Mouse (Mus musculus): ENCODE data around the gene 2510002D24Rik. TPM values are rescaled to one million over a fixed set of nuclear protein-coding genes. Genes with fewer than 3 reads are reported as not detected.

2510002D24Rik gene
- 42.7 and 71.2 TPM in 2 replicates for total RNA-seq (2014; fragmentation: Nextera tagmentation)
- 52.5 TPM in 2 replicates for total RNA-seq (2017)

DNA sequence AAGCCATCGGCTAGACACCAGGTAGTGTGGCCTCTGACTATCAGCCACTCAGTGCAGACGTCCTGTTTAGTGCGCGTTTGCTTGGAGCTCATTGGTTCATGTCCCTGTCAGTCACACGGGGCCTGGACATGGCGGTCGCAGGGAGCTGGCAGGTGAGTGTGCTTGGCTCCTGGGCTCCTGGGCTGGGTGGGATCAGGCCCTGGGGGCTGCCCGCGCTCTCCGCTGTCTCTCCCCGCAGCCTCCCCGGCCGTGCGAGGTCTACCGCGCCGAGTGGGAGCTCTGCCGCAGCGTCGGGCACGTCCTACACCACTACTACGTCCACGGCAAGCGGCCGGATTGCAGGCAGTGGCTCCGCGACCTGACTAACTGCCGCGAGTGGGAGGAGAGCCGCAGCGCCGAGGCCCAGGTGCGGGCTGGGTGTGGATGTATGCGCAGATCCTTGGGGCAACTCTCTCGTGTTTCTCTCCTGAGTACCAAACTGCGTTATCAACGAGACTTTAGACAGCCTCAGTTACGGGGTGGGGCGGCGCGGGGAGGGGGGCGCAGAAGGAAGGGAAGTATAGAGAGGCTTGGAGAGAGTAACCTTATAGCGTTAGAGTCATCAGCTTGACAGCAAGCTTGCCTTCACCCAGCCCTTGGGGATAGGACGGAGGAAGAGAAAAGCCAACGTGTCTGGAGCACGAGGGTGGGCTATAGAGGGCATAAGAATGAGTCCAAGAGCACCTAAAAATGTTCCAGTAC lies at the start of gene 2510002D24Rik, which contains the start of gene Gm28539:
Gene 2510002D24Rik, plus strand, starts transcription at position 111 of the 741 bp plus-strand sequence.
Gene Gm28539, plus strand, starts transcription at position 117 of the 741 bp plus-strand sequence.
- peak; percentile 97 for ATAC-seq (replicated peaks; ENCODE audit: low FRiP score, low TSS enrichment, poor library complexity, severe bottlenecking)

DNA sequence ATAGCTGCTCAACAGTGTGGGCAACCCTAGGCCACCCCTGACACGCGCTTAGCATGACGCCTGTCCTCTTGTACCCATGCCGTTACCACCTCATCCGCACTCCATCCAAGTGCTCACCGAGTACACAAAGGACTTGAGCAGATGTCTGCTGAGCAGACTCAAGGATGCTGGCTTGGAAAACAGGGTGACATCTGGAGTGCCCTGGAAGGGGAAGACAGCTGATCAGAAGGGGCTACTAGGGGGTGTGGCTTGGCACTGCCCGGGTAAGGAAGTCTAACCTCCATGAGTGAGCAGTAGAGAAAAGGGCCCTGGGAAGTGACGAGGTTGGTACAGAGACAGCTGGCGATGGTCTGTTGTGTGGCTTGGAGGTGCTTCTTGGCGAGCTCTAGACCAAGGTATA lies 49.7 kb upstream of the 2510002D24Rik start:
- no peak for ATAC-seq (replicated peaks; ENCODE audit: low FRiP score, low TSS enrichment, poor library complexity, severe bottlenecking)

DNA sequence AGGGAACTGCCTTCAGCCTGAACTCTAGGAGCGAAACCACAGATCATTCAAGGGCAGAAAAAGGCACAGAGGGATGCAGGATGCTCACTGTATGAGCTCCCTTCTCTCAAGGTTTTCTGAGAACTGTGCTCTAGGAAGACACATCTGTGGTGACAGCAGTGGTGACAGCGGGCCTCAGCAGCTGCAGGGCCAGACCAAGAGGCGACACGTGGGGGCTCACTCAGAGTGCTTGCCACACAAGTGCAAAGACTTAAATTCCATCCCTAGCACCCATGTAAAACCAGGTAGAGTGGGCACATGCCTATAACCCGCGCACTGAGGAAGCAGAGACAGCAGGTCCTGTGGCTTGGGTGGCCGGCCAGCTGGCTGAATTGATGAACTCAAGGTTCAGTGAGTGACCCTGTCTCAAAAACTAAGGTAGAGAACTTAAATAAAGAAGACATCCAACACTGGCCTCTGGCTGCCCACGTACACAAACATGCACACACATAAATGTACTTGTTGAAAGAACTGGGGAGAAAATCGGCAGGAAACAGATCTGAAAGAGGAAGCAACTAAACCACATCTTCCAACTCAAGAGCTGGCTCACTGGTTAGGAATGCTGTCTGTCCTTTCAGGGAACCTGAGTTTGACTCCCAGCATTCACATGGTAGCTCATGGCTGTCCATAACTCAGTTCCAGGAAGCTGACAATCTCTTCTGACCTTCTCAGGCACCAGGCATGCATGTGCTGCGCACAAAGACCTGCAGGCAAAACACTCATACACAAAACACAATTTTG lies 47.6 kb upstream of the 2510002D24Rik start:
- ATAC-seq (replicated peaks; ENCODE audit: low FRiP score, low TSS enrichment, poor library complexity, severe bottlenecking) = no peak

DNA sequence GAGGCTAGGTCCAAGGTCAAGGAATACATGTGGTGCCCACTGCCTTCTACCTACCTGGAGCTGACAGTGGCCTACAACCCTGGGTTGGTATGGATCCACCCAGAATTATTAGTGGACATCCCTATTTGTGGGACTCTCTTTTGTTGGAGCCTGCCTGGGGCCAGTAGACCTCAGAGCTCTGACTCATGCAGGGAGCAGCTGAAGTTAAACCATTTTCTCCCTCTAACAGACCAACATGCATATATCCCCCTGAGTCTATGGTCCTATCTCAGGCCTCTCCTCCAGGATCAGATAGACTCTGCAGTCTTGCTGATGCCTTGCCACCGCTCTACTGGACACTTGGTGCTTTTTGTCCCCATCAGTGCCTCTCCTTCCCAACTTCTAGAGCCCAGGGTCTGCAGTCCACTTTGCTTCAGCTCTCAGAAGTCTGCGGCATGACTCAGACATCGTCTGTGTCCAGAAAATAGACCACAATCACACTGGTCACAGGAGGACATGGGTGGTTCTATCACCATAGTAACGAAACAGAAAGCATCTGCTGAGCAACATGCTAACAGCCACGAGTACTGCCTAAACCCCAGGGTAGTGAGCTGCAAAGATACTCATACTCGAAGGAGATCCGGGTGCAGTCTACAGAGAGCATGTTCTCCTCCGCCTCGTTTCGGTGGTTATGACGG lies 41.0 kb upstream of the 2510002D24Rik start:
- no peak for ATAC-seq (replicated peaks; ENCODE audit: low FRiP score, low TSS enrichment, poor library complexity, severe bottlenecking)

DNA sequence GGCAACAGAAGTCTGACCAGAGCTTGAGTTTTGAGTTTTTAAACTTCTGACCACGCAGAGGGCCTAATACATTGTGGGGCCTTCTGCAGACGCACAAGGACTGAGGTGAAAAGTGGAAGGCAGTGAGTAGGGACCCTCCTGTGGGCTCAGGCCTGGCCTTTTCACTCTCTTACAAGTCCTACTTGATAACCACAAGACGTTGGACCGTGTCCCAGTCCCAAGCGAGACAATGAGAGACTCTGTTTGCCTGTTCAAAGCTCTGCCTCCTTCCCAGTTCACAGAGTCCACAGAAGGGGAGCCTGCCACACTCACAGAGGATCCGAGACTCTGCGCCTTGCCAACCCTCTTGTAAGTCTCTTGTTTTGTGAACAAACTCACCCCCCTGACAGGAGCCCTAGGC lies 39.7 kb upstream of the 2510002D24Rik start:
- ATAC-seq (replicated peaks; ENCODE audit: low FRiP score, low TSS enrichment, poor library complexity, severe bottlenecking) = no peak

DNA sequence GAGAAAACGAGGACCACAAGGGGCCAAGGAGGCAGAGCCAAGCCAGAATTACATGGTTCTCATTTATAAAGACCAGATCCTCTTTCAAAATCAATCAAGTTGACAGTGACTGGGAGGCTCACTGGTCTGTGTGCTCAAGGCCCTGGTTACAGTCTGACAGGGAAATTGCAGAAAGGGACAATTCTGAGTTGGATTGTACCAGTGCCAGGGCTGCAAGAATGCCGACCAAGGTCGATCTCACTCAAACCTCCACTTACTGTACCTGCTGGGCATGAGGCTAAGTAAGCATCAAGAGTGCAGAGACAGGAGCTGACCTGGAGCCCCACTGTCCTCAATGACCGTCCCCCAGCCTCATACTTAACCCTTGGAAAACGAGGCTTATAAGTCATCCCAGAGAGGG lies 38.2 kb upstream of the 2510002D24Rik start:
- no peak for ATAC-seq (replicated peaks; ENCODE audit: low FRiP score, low TSS enrichment, poor library complexity, severe bottlenecking)

DNA sequence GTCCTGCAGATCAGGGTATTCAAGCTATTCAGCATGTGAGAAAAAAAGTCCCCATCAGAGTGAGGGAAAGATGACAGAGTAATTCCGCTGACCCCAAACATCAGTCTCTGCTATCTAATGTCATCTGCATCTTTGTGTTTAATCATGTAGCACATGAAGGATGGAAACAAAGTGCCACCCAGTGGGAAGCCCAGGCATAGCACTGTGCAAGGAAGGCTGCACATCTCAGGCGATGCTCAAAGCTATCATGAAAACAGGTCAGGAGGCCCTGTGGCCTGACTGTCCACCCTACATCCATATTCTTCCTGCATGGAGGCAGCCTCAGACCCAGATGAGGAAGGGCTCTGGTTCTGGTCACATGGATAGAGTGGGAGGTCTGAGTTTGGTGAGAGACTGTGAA lies 37.5 kb upstream of the 2510002D24Rik start:
- 0 out of 2 replicates have a peak, but pooled peaks have one; percentile 49 for ATAC-seq (replicated peaks; ENCODE audit: low FRiP score, low TSS enrichment, poor library complexity, severe bottlenecking)

DNA sequence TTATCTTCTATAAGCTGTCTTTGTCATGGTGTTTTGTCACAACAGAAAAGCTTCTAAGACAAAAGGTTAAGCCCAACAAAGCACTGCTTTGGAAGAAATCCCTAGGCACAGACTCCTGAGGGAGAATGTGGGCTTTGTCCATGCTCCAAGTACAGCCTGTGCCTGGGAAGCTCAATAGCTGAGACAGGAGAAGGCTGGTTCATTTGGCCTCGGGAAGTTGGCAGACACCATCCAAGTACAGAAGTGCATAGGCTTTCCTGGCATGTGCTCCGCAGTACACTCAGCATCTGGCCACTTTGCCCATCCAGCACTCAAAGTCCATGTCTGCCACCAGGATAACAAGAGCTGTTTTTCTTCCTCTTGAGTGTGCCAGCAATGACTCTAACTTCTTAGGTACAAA lies 30.6 kb upstream of the 2510002D24Rik start:
- ATAC-seq (replicated peaks; ENCODE audit: low FRiP score, low TSS enrichment, poor library complexity, severe bottlenecking) = no peak

DNA sequence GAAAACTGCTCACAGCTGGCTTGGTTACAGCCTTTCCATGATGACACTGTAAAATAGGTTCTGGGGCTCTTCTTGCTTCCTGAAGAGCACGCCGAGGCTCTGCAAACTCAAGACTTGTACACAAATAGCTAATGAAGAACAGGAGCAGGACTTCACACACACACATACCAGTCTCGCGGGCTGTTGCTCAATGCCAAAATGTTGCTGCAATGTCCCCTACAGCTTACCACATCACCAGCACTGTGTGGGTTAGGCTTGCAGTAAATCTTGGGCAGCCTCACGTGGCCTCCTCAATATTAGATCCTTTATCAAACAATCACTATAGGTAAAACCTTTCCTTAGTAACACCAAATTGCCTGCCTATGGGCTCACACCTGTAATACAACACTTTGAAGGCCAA lies 27.4 kb upstream of the 2510002D24Rik start:
- no peak for ATAC-seq (replicated peaks; ENCODE audit: low FRiP score, low TSS enrichment, poor library complexity, severe bottlenecking)

DNA sequence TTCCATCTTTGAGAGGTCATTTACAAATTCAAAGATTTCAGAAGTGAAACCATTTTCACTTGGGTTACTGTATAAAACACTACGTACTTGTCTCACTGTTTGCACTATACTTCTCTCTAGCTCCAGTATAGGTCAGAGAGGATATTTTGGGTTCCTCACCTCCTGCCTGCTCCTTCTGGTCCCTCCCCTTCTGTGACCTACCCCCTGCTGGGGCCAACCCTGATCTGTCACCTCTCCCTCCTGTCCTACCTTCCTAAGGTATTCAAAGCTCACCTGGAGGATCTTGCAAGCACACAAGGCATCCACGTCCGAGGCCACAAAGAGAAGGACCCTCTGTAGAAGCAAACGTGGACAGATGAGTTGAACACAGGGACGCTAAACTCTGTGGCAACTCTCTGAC lies 25.3 kb upstream of the 2510002D24Rik start:
- peak; percentile 51 for ATAC-seq (replicated peaks; ENCODE audit: low FRiP score, low TSS enrichment, poor library complexity, severe bottlenecking)

DNA sequence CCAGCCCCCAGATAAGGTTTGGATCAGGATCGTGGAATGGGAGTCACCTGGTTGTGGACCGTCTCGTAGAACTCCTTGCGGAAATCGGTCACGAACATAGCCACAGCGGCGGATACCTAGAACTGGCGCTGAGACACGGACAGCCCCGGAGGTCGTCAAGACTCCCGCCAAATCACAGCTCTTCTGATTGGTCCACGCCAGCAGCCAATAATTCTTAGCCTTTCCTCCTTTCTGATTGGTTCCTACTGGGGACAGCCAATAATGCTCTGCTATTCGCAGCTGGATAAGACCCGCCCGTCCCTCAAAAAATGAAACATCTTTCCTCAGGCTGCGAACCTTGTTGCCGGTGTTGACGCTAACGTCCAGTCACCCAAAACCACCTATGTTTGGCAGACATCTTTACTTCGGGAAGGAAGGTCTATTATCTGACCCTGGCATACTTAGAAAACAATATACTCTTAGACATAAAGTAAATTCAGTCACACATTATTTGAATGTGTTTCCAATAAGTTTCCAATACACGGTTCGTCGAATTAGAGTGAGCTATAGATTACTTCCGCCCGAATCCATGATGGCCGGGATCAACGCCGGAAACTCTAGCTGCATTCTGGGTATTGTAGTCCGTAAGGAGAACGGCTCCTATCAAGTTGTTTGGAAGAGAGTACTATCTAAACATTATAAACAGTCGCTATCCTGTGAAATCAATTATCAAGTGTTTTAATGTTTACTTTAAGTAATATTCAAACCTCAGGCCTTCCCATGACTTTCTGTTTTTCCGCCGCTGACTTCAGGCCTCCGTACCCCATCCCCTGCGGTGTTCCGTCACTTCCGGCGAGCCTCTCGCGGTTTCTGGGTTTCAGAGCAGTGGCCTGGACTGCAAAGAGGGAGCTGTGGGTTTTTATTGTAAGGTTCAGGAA lies 24.7 kb upstream of the 2510002D24Rik start, which contains the start of the genes Ufd1 and Cdc45:
Gene Ufd1, plus strand, starts transcription at position 312 of the 917 bp plus-strand sequence.
Gene Cdc45, minus strand, starts transcription at position 520 of the 917 bp plus-strand sequence.
- ATAC-seq (replicated peaks; ENCODE audit: low FRiP score, low TSS enrichment, poor library complexity, severe bottlenecking) = peak; percentile 94

DNA sequence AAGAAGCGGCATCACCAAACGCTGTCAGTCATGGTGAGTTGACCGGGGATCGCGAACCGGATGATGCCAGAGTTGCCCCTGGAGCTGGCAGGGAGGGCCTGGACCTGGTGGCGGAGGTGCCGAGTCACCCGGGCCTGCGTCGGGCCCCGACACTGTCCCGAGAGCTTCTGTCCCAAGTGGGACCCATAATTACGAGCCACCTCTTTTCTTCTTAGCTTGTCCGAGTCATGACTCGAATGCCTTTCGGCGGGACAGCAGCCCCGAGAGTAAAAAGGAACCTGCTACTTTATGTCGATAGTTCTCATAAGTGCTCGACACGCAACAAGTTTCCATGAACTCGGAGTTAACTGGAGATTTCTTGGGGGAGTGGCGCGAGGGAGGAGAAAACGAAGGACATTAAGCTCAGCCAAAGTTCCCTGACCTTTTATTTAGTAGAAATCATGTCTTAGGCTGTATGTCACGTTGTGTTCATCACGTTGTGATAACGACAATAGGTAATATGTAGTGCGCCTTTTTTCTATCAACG lies 23.9 kb upstream of the 2510002D24Rik start:
- no peak for ATAC-seq (replicated peaks; ENCODE audit: low FRiP score, low TSS enrichment, poor library complexity, severe bottlenecking)

DNA sequence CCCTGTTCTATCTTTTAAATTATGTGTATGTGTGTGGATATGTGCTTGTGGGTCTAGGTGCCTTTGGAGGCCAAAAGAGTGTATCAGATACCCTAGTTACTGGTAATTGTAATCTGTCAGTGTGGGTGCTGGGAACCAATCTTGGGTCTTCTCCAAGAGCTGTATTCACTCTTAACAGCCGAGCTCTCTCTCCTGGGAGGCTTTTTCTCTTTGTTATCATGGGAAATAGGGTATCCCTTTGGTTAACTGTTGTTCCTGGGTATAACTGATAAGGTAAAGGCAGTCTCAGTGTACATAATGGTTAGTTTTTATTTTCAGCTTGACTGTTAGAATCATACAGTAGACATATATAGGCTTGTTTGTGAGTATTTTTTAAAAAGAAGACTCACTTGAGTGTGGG lies 14.0 kb upstream of the 2510002D24Rik start:
- peak; percentile 90 for ATAC-seq (replicated peaks; ENCODE audit: low FRiP score, low TSS enrichment, poor library complexity, severe bottlenecking)

DNA sequence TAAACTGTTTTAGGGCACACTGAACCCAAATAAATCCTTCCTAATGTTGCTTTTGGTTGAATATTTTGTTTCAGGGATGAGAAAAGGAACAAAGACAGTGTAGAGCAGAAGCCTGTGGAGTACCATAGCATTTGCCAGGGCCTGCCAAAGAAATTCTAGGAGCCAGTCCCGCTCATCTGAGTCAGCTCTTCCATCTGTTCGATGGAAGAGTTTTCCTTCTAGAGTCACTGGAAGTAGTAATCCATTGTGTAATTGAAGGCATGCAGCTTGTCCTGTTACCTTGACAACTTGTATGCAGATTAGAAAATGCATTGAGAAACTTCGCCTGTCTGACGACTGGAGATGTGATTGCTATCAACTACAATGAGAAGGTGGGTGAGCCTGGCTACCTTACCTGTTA lies 13.5 kb upstream of the 2510002D24Rik start:
- no peak for ATAC-seq (replicated peaks; ENCODE audit: low FRiP score, low TSS enrichment, poor library complexity, severe bottlenecking)

DNA sequence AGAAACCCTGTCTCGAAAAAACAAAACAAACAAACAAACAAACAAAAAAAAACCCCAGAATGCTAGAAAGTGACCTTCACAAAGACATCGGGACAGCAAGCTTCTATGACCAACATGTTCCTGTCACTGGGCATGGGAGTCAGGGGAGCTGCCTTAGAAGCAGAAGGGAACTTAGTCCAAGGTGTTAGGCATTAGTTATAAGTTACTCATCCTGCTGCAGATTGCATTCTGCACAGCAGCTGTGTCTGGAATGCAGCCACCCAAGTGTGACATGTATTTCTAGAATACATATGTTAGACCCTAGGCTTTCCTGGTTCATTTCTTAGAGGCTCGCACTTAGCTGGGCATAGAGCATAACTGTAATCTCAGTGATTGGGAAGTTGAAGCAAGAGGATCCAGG lies 7.7 kb upstream of the 2510002D24Rik start:
- ATAC-seq (replicated peaks; ENCODE audit: low FRiP score, low TSS enrichment, poor library complexity, severe bottlenecking) = no peak

DNA sequence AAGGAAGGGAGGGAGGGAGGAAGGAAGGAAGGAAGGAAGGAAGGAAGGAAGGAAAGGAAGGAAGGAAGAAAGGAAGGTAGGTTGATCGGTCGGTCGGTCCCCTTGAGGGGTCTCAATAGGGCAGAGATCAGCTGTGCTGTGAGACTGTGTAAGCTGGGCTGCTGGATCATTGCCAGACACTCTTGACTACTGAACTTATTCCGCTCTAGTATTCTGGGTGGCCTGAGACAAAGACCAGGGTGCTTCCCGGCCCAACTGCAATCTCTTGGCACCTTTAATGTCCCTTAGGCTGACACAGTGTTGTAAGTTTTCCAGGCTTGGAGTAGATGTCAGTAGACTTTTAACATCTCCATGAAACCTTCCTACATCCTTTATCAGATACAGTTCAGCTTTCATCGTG lies 7.3 kb upstream of the 2510002D24Rik start:
- no peak for ATAC-seq (replicated peaks; ENCODE audit: low FRiP score, low TSS enrichment, poor library complexity, severe bottlenecking)

DNA sequence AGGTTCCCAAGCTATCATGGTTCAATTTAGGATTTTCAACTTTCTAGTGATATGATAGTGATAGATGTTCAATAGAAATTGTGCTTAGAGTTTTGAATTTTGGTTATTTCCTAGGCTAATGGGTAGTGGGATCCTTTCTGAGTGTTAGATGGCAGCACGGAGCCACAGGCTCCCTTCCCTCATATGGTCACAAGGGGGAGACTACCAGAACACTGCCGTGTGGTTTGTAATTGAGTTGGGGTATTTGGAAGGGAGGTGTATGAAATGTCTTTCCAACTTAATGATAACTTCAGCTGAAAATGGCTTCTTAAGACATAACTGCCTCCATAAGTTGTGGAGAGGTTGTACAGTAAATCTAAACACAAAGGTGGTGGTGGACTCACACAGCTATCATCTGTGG lies 2.9 kb upstream of the 2510002D24Rik start:
- no peak for ATAC-seq (replicated peaks; ENCODE audit: low FRiP score, low TSS enrichment, poor library complexity, severe bottlenecking)

DNA sequence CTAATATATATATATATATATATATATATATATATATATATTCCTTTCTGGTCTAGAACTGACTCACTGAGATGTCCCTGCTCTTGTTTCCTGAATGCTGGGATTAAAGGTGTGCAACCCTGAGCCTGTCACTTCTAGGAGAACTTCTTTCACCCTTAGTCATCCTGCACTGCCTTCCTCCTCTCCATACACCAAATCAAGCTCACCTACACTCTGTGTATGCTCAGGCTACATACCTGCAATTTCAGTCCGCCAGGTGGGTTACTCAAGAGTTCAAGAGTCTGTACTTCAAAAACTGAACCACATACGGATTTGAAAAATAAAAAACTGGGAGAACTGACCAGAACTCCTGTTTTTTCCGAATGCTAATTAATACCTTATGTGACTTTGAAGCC lies 308 bp upstream of the 2510002D24Rik start:
- ATAC-seq (replicated peaks; ENCODE audit: low FRiP score, low TSS enrichment, poor library complexity, severe bottlenecking) = no peak; the same call in 1 of the 2 replicates

DNA sequence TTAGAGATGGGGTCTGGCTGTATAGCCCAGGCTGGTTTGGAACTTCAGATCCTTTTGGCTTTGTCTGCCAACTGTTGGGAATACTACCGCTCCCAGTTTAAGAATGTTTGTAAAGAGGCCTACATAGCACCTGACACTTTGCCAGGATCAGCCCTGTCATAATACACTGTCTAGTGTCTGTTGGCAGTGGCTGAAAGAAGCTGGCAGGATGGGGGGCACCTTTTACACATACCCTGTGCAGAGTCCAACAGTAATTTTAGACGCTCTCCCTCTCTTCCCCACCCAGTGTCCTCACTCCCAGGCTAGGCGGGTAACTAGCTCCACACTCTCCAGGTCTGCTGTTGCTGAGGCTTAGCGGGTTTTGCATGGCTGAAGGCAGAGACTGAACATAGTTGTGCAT lies 2.0 kb downstream of the 2510002D24Rik start:
- no peak for ATAC-seq (replicated peaks; ENCODE audit: low FRiP score, low TSS enrichment, poor library complexity, severe bottlenecking)

All from megakaryocyte-erythroid progenitor cell, adult 5-6 weeks (primary cell).